Mouse (Mus musculus) forelimb bud, embryonic 11.5 days (tissue): ENCODE measurements around the gene Sh2d1b2.

Source experiments
- DNase-seq: peaks from one replicate; pipeline ENCODE4 v3.0.0-alpha.2; 2012; ENCODE audit warnings: low read depth, low spot score

Sh2d1b2 gene

GRCm38 (mm10) chr1:170277016-170277415 lies 44.5 kb downstream of the Sh2d1b2 start, which contains the start of gene Sh2d1b1:
TSS of gene Sh2d1b1 (plus strand) at chr1:170277320.
- DNase-seq: no peak

GRCm38 (mm10) chr1:170282415-170283129 lies 50.0 kb downstream of the Sh2d1b2 start:
- no peak for DNase-seq

GRCm38 (mm10) chr1:170292239-170292951 lies 59.8 kb downstream of the Sh2d1b2 start:
- peak; percentile 56 for DNase-seq

GRCm38 (mm10) chr1:170293257-170293656 lies 60.7 kb downstream of the Sh2d1b2 start:
- DNase-seq: no peak

- DNase-seq: no peak
These were observed 62.4 kb downstream of the Sh2d1b2 start for GRCm38 (mm10) chr1:170294786-170295570.

GRCm38 (mm10) chr1:170299496-170299895 lies 66.9 kb downstream of the Sh2d1b2 start:
- no peak for DNase-seq

- DNase-seq: no peak
These were observed 69.1 kb downstream of the Sh2d1b2 start for GRCm38 (mm10) chr1:170301686-170302085.

GRCm38 (mm10) chr1:170302456-170302855 lies 69.9 kb downstream of the Sh2d1b2 start:
- no peak for DNase-seq

GRCm38 (mm10) chr1:170303103-170303502 lies 70.6 kb downstream of the Sh2d1b2 start:
- no peak for DNase-seq
